Mouse (Mus musculus) mature B cell (primary cell): ENCODE results near the gene Nr4a2.

Experiments used
- in situ Hi-C: fragments of 300-500 bp; cut with MboI; formaldehyde crosslinking; loops from 2 replicates; pipeline ENCODE4 v1.14.3; 2019

The Nr4a2 gene

DNA sequence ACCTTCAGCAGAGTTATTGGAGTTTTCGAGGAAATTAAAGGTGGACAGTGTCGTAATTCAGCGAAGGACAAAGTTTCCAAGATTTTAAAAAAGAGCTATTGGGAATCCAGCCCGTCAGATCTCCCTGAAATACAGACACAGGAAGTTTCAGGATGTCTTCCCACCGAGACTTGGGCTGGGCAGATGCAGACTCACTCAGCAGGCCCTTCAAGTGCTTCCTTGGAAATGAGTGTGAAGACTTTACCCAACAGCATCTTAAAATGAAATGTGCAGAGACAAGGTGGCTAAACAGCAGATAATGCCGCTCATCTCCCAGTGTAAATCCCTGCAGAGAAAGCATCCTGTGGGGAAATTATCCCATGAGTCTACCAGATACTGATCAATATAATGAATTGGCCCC is 10.9 kb downstream of the Nr4a2 start:
- in situ Hi-C loops: loop anchor here (10.0 kb wide), 1 partner anchor 132 kb away; no protein-coding TSS in a partner anchor

DNA sequence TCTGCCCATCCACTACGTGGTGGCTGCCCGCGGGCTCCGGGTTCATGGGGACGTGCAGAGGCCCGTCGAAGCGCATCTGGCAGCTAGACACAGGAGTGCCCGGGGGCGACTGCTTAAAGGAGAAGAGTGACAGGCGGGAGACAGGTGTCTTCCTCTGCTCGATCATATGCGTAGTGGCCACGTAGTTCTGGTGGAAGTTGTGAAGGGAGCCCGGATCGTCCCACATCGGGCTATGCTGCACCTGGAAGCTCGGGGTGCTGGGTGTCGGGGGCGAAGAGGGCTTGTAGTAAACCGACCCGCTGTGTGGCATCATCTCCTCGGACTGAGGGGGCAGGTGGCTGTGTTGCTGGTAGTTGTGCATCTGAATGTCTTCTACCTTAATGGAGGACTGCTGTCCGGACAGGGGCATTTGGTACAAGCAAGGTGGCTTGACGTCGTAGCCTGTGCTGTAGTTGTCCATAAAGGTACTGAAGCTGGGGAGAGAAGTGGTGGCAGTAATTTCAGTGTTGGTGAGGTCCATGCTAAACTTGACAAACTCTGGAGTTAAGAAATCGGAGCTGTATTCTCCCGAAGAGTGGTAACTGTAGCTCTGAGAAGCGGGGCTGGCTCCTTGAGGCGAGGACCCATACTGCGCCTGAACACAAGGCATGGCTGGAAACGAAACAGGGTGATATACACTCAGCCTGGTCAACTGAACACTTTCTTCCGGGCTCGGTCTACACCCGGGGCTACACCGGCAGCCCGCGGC is 11.8 kb downstream of the Nr4a2 start:
- in situ Hi-C loops: loop anchor here (10.0 kb wide), 1 partner anchor 133 kb away; no protein-coding TSS in a partner anchor

DNA sequence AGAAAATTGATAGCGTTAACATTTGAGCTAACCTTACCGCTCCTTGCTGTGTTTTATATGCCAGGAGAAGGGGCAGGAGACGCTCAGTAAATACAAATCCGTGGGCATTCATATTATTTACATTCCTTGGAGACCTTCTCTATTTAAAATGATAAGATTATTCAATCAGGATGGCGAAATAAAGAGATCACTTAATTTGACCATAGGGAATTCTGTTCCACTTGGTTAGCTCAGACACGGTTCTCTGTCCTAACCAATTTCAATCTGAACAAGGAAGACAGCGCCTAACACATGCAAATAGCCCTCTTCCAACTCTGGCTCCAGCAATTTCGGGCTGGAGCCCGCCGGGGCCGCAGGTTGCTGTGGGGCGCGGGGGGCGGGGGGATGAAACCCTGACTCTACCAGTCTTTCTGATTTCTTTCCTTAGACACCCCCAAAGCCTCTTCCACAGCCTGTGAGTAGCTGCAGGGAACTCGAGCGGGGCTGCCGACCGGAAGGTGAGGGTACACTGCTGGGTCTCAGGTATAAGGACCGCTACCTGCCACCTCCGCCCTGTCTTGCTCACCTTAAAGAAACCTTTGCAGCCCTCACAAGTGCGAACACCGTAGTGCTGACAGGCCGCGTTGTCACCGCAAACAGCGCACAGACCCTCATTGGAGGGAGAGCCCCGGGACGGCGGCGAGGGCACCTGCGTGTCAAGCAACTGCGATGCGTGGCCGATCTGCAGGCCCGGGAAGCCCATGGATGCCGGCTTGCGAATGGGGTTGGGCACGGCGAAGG is 12.6 kb downstream of the Nr4a2 start:
- in situ Hi-C loops: loop anchor here (10.0 kb wide), 1 partner anchor 134 kb away; no protein-coding TSS in a partner anchor

DNA sequence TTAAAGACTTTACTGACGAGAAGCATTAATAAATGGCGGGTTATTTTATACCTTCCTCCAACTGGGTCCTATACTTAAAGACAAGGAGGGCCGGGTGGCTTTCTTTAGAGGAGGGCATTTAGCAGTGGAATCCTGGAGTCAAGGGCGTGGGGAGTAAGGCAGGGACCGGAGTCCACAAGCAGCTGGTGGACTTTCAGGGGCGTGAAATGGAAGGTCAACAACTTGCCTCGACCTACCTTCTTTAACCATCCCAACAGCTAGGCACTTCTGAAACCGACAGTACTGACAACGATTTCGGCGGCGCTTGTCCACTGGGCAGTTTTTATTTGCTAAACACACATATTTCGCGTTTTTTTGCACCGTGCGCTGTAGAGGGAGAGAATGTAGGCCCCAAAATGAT is 13.4 kb downstream of the Nr4a2 start:
- in situ Hi-C loops: loop anchor here (10.0 kb wide), 1 partner anchor 134 kb away; no protein-coding TSS in a partner anchor

DNA sequence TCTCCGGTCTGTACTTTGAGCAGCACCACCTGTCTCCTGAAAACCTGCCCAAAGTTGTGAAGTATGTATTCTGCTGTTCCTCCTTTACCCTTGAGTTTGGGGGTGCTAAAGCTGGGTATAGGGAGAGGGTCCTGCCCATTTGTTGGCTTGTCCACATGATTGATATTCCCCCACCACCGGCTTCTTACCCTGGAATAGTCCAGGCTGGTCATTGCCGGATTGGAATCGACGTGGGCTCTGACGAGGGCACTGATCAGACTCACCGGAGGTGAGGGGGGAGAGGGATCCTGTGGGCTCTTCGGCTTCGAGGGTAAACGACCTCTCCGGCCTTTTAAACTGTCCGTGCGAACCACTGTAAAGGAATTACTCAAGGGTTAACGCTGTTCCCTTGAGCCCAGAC is 13.9 kb downstream of the Nr4a2 start:
- in situ Hi-C loops: loop anchor here (10.0 kb wide), 1 partner anchor 135 kb away; no protein-coding TSS in a partner anchor

DNA sequence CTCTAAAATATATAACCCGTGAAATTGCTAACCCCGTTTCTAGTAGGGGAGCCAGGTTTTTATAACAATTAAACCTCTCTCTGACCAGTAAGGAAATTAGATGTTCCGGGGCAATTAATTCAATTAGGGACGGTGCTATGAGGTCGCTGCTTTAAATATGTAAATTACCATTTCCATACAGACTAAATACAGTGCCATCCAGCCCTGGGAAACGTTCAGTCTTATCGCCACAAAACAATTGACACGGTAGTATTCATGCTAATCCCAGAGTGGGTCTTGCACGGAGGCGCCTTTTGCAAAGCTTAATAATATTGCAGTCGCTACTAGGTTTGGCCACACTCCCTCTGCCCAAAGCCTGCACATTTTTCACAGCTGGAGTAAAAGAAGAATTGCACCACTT is 14.5 kb downstream of the Nr4a2 start:
- in situ Hi-C loops: no loop called here

DNA sequence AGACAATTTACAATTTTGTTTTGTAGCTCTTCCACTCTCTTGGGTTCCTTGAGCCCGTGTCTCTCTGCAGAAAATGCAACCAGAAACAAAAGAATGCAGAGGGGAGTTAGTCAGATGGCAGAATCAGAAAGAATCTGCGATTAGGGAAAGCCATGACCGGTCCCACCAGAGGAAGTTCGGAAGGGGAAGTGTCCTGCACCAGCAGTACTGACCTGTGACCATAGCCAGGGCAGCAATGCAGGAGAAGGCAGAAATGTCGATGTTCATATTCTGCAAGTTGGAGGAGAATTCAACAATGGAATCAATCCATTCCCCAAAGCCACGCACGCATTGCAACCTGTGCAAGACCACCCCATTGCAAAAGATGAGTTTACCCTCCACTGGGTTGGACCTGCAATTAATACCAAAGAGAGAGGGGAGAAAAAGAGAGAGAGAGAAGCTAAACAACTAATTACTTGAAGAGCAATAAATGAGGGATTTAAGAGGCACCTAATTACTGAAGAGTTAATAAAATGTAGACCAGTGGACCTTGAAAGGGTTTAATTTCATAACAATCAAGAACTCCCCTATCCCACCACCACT is 15.4 kb downstream of the Nr4a2 start:
- in situ Hi-C loops: no loop called here

DNA sequence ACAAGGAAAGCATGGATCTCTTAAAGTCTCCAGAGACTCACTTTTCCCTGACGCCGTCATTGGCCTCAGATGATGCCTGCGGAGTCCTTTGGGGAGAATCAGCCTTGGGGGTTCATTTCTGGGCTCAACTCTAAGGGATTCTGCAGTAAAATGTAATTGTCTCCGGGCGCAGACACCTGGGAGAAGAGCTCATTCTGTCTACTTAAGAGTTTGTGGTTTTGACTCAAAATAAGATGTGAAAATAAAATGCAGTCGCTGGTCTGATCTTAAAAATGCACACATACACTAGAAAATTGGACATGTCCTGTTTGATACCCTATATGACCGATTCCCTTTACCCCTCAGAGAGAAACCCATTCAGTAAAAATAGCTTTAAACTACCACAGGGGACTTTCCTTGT is 18.4 kb downstream of the Nr4a2 start:
- in situ Hi-C loops: no loop called here

DNA sequence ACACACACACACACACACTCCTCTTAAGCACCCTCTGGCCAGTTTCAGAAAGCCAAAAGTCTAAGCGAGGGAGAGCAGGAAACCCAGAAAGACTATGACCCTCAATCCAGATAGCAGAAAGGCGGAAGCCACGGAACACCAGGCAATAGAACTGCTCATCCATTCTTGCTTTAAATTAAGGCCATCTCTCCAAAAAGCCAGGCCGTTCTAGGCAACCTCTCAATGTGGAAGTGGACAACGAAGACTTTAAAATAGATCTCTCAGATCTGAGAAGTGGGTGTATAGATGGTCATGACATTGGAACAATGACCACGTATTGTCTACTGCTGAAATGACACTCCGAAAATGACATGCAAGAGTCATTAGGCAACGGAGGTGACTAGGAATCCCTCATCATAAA is 19.1 kb downstream of the Nr4a2 start:
- in situ Hi-C loops: no loop called here

DNA sequence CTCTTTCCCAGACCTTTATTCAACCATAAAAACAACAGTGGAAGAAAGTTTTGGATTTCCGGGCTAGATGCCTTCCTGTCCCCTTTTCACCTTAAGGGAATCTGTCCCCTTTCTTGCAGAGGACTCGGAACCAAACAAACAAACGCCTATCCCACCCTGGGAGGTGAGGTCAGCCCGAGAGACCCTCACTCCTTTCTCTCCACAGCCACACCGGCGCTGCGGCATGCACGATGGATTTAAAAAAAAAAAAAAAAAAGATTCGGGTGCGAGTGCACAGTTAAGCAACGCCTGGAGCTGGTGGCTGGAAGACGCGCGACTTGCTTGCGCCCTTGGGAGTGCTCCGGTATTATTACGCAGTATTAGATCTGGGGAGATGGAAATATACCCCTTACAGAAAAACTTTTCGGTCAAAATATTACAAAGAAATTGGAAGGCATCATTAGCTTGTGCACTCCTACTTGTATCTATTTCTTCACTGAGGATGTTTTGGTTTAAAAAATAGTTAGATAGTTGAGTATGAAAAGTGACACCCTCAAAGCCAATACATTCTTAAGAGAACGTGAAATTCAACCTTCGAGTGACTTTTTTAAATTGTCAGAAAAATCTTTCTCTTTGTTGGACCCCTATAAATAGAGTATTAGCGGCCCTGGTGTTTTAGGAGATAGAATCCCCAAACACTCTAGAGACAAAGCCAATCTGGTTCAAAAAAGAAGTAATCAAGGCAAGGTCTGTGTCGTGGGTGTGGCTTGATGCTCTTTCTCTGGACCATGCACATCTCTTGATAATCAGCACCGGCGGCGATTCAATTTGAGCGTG is 19.8 kb downstream of the Nr4a2 start:
- in situ Hi-C loops: no loop called here

DNA sequence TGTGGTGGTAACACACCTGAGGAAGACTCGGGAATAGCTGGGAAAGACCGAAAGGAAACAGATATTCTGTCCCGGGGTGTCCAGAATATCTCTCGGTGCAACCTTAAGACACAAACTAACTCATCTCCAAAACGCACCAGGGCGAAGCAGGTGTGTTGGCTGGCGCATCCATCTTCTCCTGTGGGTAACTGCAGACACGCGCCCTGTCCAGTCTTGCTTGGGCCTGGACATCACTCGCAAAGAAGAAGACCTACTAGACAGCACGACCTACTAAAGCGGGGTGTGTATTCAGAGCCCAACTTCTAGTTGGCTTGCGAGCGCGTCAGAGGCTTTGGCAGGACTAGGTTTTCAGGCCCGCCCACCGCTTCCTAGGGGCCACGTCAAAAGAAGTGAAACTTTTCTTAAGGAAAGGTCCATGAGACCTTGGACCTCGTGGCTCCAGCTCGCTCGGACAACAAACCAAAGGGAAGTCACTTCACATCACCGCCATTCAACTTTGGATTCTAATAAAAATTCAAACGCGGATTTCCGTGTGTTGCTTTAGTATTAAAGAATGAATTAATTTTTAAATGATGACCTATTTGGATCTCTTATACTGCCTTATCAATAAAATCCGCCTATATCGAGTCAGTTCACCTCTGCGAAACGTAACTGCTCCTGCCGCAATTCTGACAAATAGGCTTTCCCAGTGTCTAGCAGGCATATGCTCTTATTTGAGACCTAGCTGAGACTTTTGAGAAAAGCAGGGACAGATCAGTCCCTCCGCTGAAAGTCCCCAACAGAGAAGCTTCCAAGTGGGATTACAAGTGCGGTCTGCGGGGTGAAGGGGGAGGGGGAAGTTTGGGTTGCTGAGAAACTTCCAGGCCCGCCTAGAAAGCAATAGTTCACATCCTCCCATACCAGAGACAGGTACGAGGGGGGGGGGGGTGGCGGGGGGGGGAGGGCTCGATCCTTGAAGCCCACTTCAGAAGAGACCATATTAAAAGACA is 20.7 kb downstream of the Nr4a2 start:
- in situ Hi-C loops: no loop called here

DNA sequence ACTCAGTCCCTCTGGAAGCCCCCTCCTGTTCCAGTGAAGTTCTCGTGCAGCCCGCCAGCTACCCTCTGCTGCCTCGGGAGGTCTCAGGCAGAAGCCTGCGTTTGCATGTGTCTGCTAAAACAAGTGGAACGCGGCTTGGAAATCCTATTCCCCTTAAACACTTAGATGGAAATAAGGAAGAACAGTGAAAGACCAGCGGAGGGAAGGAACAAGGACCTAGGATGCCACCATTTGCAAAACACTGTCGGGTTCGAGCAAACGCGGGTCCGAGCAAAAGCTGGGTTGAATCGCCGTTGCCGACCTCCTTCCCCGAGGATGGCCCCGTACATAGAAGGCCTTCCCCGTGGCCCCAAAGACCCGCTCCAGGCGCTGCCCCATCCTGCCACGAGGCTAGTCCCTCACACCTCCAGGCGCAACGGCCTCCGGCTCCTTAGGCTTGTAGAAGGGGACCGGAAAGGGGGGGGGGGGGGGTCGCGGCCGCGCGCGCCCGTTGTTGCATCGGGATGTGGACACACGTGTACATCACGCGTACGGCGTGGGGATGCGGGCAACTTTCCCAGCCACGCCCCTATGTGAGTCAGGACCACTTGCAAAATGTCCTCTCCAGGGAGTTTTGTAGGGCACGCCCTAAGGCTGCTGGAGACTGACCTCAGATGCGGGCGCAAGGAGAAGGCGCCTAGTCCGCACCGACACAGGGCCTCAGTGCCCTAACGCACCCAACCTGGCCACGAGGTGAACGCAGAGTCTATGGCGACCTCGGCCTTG is 21.5 kb downstream of the Nr4a2 start:
- in situ Hi-C loops: no loop called here

DNA sequence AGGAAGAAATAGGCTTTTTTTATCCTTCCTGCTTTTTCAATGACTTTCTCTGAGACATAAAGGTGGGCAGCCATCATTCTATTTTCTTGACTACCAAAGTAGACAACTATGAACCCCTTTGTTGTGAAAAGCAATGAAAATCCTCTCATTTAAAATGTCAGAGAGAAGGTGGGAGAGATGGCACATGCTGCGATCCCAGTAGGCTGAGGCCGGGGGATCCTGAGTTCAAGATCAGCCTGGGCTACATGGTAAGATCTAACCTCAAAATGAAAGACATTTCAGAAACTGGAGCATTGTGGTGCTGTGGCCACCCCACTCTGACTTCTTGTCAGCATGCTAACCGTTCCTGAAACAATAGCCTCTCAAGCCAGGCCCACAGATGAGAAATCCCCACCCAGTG is 23.6 kb downstream of the Nr4a2 start:
- in situ Hi-C loops: no loop called here

DNA sequence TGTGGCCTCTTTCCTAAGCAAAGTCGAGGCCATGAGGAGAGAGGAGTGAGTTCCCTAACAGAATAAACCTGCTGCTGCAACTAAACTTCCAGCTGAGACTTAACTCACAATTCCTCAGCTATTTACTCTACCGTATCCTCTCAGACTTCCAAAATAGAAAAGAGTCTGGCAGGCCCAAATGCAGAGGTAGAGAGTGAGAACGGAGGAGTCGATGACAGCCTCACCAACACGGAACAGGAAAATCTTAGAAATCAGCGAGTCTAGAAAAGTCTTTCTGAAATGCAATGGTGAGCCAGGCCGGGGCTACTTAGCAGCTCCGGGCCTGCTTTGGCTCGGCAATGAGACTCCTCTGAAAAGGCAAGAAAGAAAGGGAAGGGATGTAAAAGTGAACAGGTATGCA is 51.4 kb downstream of the Nr4a2 start:
- in situ Hi-C loops: no loop called here

DNA sequence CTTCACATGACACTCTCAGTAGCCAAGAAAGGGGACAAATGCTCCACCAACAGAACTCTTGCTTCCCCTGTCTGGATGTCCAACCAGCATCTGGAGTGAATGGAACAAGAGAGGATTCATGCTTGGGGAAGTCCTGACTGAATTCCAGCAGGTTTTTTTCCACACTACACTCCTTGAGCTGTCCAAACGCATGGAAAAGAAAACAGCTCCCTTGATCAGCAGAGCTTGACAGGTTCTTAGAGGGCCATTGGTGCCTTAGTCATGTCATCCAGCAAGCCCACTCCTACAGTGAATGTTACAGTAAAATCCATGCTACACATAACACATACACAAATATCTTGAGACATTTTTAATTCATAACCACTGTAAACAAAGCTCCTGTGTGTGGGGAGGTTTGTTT is 60.3 kb downstream of the Nr4a2 start:
- in situ Hi-C loops: no loop called here
